Mouse (Mus musculus): ENCODE data around the gene Smarcb1.
A peak's percentile ranks its signal among the peaks of the same experiment; 100 is the strongest.

The Smarcb1 gene

GRCm38 (mm10) chr10:75856155-75856907 is 65.1 kb downstream of the Smarcb1 start:
- DNase-seq (ENCODE audit: low spot score in 2 of 2): no peak

GRCm38 (mm10) chr10:75855416-75855981 is 65.9 kb downstream of the Smarcb1 start:
- DNase-seq (ENCODE audit: low spot score in 2 of 2): no peak

- no peak for DNase-seq (ENCODE audit: low spot score in 2 of 2)
Measured at GRCm38 (mm10) chr10:75854791-75855190, 66.6 kb downstream of the Smarcb1 start.

- no peak for DNase-seq (ENCODE audit: low spot score in 2 of 2)
Measured at GRCm38 (mm10) chr10:75854096-75854495, 67.3 kb downstream of the Smarcb1 start.

GRCm38 (mm10) chr10:75853452-75853851 is 68.0 kb downstream of the Smarcb1 start:
- DNase-seq (ENCODE audit: low spot score in 2 of 2): peak; percentile 65 to 90

GRCm38 (mm10) chr10:75852539-75853125 is 68.8 kb downstream of the Smarcb1 start:
- no peak for DNase-seq (ENCODE audit: low spot score in 2 of 2)

GRCm38 (mm10) chr10:75851681-75852080 is 69.7 kb downstream of the Smarcb1 start:
- no peak for DNase-seq (ENCODE audit: low spot score in 2 of 2)

GRCm38 (mm10) chr10:75851076-75851475 is 70.3 kb downstream of the Smarcb1 start:
- no peak for DNase-seq (ENCODE audit: low spot score in 2 of 2)

GRCm38 (mm10) chr10:75848382-75848781 is 73.0 kb downstream of the Smarcb1 start:
- DNase-seq (ENCODE audit: low spot score in 2 of 2): no peak

Data from thymus, postnatal 10 days (tissue).